Mouse (Mus musculus) E14TG2a.4 (cell line): ENCODE data around the gene Actr2.

ENCODE experiments used
- CTCF ChIP-seq: conservative IDR thresholded peaks from 2 replicates; pipeline ENCODE4 v1.5.1; 2014; ENCODE audit warnings: low read length
- NANOG ChIP-seq: IDR thresholded peaks from 2 replicates; pipeline ENCODE4 v1.6.1; 2014; ENCODE audit warnings: borderline replicate concordance, low read length, mixed read lengths

- TF ChIP-seq CTCF (no peak), NANOG (no peak)
Measured at GRCm38 (mm10) chr11:20072826-20073225, 39.9 kb downstream of the Actr2 start.
